Mouse (Mus musculus): ENCODE measurements around the gene Frmd5. TPM values are rescaled to one million over a fixed set of nuclear protein-coding genes. Genes with fewer than 3 reads are reported as not detected.
"Not testable (repeated sequence)": the region's sequence is repeated elsewhere in the genome, so short reads cannot be mapped to it uniquely, and the experiment has no call there.

The Frmd5 gene
- polyA plus RNA-seq, 2 experiments, result 0.78 to 2.2 TPM

GRCm38 (mm10) chr2:121525056-121525455 is 281.8 kb downstream of the Frmd5 start:
- H3K36me3 ChIP-seq (ENCODE audit: control insufficient read depth, insufficient read depth, low read length), result peaks cover 33% of the 10 kb centered on the region
- 89% methylated on average over 2 of the region's 2 CpGs for WGBS

GRCm38 (mm10) chr2:121522830-121523229 is 284.1 kb downstream of the Frmd5 start:
- not testable (repeated sequence) for H3K9me3 ChIP-seq (ENCODE audit: control insufficient read depth, low read length); H3K4me3 ChIP-seq (replicated peaks; ENCODE audit: low read length); H3K4me1 ChIP-seq (ENCODE audit: control insufficient read depth, insufficient read depth, low read length); H3K9ac ChIP-seq (ENCODE audit: low read depth, low read length, severe bottlenecking); ATAC-seq (ENCODE audit: low FRiP score, low read depth); H3K27me3 ChIP-seq (ENCODE audit: control insufficient read depth, insufficient read depth, low read length); DNase-seq (ENCODE audit: low spot score); H3K27ac ChIP-seq (replicated peaks; ENCODE audit: low read depth, low read length); H3K4me2 ChIP-seq (replicated peaks; ENCODE audit: low read depth, low read length, severe bottlenecking)
- peaks cover 41% of the 10 kb centered on the region for H3K36me3 ChIP-seq (ENCODE audit: control insufficient read depth, insufficient read depth, low read length)
- WGBS, result 100% methylated on average over 3 of the region's 3 CpGs

More at GRCm38 (mm10) chr2:121525056-121525455, 281.8 kb downstream of the Frmd5 start:
- H3K9me3 ChIP-seq (ENCODE audit: control insufficient read depth, low read length), result no peaks in the 10 kb centered on the region
- H3K27me3 ChIP-seq (ENCODE audit: control insufficient read depth, insufficient read depth, low read length), result no peaks in the 10 kb centered on the region
- no peak overlapping the region for H3K9ac ChIP-seq (ENCODE audit: low read depth, low read length, severe bottlenecking)
- no peak overlapping the region for H3K4me2 ChIP-seq (replicated peaks; ENCODE audit: low read depth, low read length, severe bottlenecking)
- no peak overlapping the region for H3K4me3 ChIP-seq (replicated peaks; ENCODE audit: low read length)
- no peak overlapping the region for H3K27ac ChIP-seq (replicated peaks; ENCODE audit: low read depth, low read length)
- H3K4me1 ChIP-seq (ENCODE audit: control insufficient read depth, insufficient read depth, low read length), result no peaks in the 10 kb centered on the region
- ATAC-seq (ENCODE audit: low FRiP score, low read depth), result no peak
- DNase-seq (ENCODE audit: low spot score), result no peak
- TF ChIP-seq POLR2A (IDR thresholded peaks at IDR 0.05; ENCODE audit: borderline replicate concordance, extremely low read depth, insufficient read depth, insufficient read length), result no peak

GRCm38 (mm10) chr2:121522006-121522405 is 284.9 kb downstream of the Frmd5 start:
- no peaks in the 10 kb centered on the region for H3K27me3 ChIP-seq (ENCODE audit: control insufficient read depth, insufficient read depth, low read length)
- H3K27ac ChIP-seq (replicated peaks; ENCODE audit: low read depth, low read length), result no peak overlapping the region
- H3K4me1 ChIP-seq (ENCODE audit: control insufficient read depth, insufficient read depth, low read length), result no peaks in the 10 kb centered on the region
- H3K36me3 ChIP-seq (ENCODE audit: control insufficient read depth, insufficient read depth, low read length), result peaks cover 41% of the 10 kb centered on the region
- DNase-seq (ENCODE audit: low spot score) (no peak), ATAC-seq (ENCODE audit: low FRiP score, low read depth) (no peak)
- no peak for TF ChIP-seq POLR2A (IDR thresholded peaks at IDR 0.05; ENCODE audit: borderline replicate concordance, extremely low read depth, insufficient read depth, insufficient read length)
- 89% methylated on average over 2 of the region's 2 CpGs for WGBS
- H3K4me2 ChIP-seq (replicated peaks; ENCODE audit: low read depth, low read length, severe bottlenecking), result no peak overlapping the region
- H3K4me3 ChIP-seq (replicated peaks; ENCODE audit: low read length), result no peak overlapping the region
- H3K9me3 ChIP-seq (ENCODE audit: control insufficient read depth, low read length), result no peaks in the 10 kb centered on the region
- H3K9ac ChIP-seq (ENCODE audit: low read depth, low read length, severe bottlenecking), result no peak overlapping the region

GRCm38 (mm10) chr2:121518711-121519110 is 288.2 kb downstream of the Frmd5 start:
- not testable (repeated sequence) for H3K9me3 ChIP-seq (ENCODE audit: control insufficient read depth, low read length); DNase-seq (ENCODE audit: low spot score); H3K9ac ChIP-seq (ENCODE audit: low read depth, low read length, severe bottlenecking); H3K4me2 ChIP-seq (replicated peaks; ENCODE audit: low read depth, low read length, severe bottlenecking); H3K27ac ChIP-seq (replicated peaks; ENCODE audit: low read depth, low read length); H3K27me3 ChIP-seq (ENCODE audit: control insufficient read depth, insufficient read depth, low read length); H3K4me3 ChIP-seq (replicated peaks; ENCODE audit: low read length); H3K4me1 ChIP-seq (ENCODE audit: control insufficient read depth, insufficient read depth, low read length); ATAC-seq (ENCODE audit: low FRiP score, low read depth)
- 89% methylated on average over 4 of the region's 4 CpGs for WGBS
- H3K36me3 ChIP-seq (ENCODE audit: control insufficient read depth, insufficient read depth, low read length), result peaks cover 25% of the 10 kb centered on the region

- H3K27me3 ChIP-seq (ENCODE audit: control insufficient read depth, insufficient read depth, low read length), result no peaks in the 10 kb centered on the region
- no peak for TF ChIP-seq POLR2A (IDR thresholded peaks at IDR 0.05; ENCODE audit: borderline replicate concordance, extremely low read depth, insufficient read depth, insufficient read length)
Measured at GRCm38 (mm10) chr2:121518106-121518505, 288.8 kb downstream of the Frmd5 start.

GRCm38 (mm10) chr2:121514211-121514610 is 292.7 kb downstream of the Frmd5 start:
- TF ChIP-seq POLR2A (IDR thresholded peaks at IDR 0.05; ENCODE audit: borderline replicate concordance, extremely low read depth, insufficient read depth, insufficient read length), result no peak
- DNase-seq (ENCODE audit: low spot score) (no peak), ATAC-seq (ENCODE audit: low FRiP score, low read depth) (no peak)
- H3K9ac ChIP-seq (ENCODE audit: low read depth, low read length, severe bottlenecking), result no peak overlapping the region
- H3K36me3 ChIP-seq (ENCODE audit: control insufficient read depth, insufficient read depth, low read length), result peaks cover 29% of the 10 kb centered on the region
- no peak overlapping the region for H3K4me2 ChIP-seq (replicated peaks; ENCODE audit: low read depth, low read length, severe bottlenecking)
- no peak overlapping the region for H3K27ac ChIP-seq (replicated peaks; ENCODE audit: low read depth, low read length)
- 95% methylated on average over 4 of the region's 4 CpGs for WGBS
- H3K4me3 ChIP-seq (replicated peaks; ENCODE audit: low read length), result no peak overlapping the region
- H3K9me3 ChIP-seq (ENCODE audit: control insufficient read depth, low read length), result no peaks in the 10 kb centered on the region
- no peaks in the 10 kb centered on the region for H3K27me3 ChIP-seq (ENCODE audit: control insufficient read depth, insufficient read depth, low read length)
- H3K4me1 ChIP-seq (ENCODE audit: control insufficient read depth, insufficient read depth, low read length), result 0 out of 2 replicates have a peak, but pooled peaks cover 5% of the 10 kb centered on the region

More at GRCm38 (mm10) chr2:121518106-121518505, 288.8 kb downstream of the Frmd5 start:
- no peak overlapping the region for H3K4me2 ChIP-seq (replicated peaks; ENCODE audit: low read depth, low read length, severe bottlenecking)
- WGBS, result 92% methylated on average over 5 of the region's 5 CpGs
- no peaks in the 10 kb centered on the region for H3K9me3 ChIP-seq (ENCODE audit: control insufficient read depth, low read length)
- H3K4me3 ChIP-seq (replicated peaks; ENCODE audit: low read length), result no peak overlapping the region
- H3K9ac ChIP-seq (ENCODE audit: low read depth, low read length, severe bottlenecking), result no peak overlapping the region
- no peaks in the 10 kb centered on the region for H3K4me1 ChIP-seq (ENCODE audit: control insufficient read depth, insufficient read depth, low read length)
- ATAC-seq (ENCODE audit: low FRiP score, low read depth), result no peak
- peaks cover 21% of the 10 kb centered on the region for H3K36me3 ChIP-seq (ENCODE audit: control insufficient read depth, insufficient read depth, low read length)
- no peak overlapping the region for H3K27ac ChIP-seq (replicated peaks; ENCODE audit: low read depth, low read length)
- no peak for DNase-seq (ENCODE audit: low spot score)

GRCm38 (mm10) chr2:121512991-121513765 is 293.7 kb downstream of the Frmd5 start:
- H3K27me3 ChIP-seq (ENCODE audit: control insufficient read depth, insufficient read depth, low read length); DNase-seq (ENCODE audit: low spot score); ATAC-seq (ENCODE audit: low FRiP score, low read depth); H3K27ac ChIP-seq (replicated peaks; ENCODE audit: low read depth, low read length); H3K4me2 ChIP-seq (replicated peaks; ENCODE audit: low read depth, low read length, severe bottlenecking); H3K4me1 ChIP-seq (ENCODE audit: control insufficient read depth, insufficient read depth, low read length); H3K4me3 ChIP-seq (replicated peaks; ENCODE audit: low read length); H3K9me3 ChIP-seq (ENCODE audit: control insufficient read depth, low read length); H3K9ac ChIP-seq (ENCODE audit: low read depth, low read length, severe bottlenecking): not testable (repeated sequence)
- 92% methylated on average over 4 of the region's 5 CpGs for WGBS
- H3K36me3 ChIP-seq (ENCODE audit: control insufficient read depth, insufficient read depth, low read length), result peaks cover 23% of the 10 kb centered on the region

Measured in limb, embryonic 14.5 days (tissue).